Mouse (Mus musculus) midbrain, embryonic 11.5 days (tissue): ENCODE measurements at regions not wholly inside any gene's neighbourhood (a gene's known extent, or its start where the extent isn't known, plus 50 kb on each side); places are given as distances from the start of the nearest gene placed in this dataset.

Experiments used
- ATAC-seq: fragments of 200-750 bp; cut with Nextera tagmentation; 2 replicates; pipeline ENCODE4 v1.8.0; 2017; ENCODE audit warnings: moderate TSS enrichment, moderate library complexity; ENCODE audit not compliant: low FRiP score
- DNase-seq: peaks from one replicate; pipeline ENCODE4 v3.0.0; 2015; ENCODE audit warnings: low spot score; ENCODE audit errors: missing footprints
- H3K27ac ChIP-seq: fragments of 300-500 bp; sonication (generic); 2 replicates; pipeline ENCODE4 v1.5.1; 2014; ENCODE audit warnings: low read depth, low read length
- H3K27me3 ChIP-seq: fragments of 300-500 bp; sonication (generic); 2 replicates; pipeline ENCODE4 v1.6.1; 2014; ENCODE audit warnings: mild to moderate bottlenecking, low read length, moderate library complexity, mixed read lengths; ENCODE audit not compliant: control insufficient read depth, insufficient read depth
- H3K36me3 ChIP-seq: fragments of 300-500 bp; sonication (generic); 2 replicates; pipeline ENCODE4 v1.6.1; 2014; ENCODE audit warnings: mild to moderate bottlenecking, low read length, moderate library complexity, mixed read lengths; ENCODE audit not compliant: control insufficient read depth, insufficient read depth
- H3K4me1 ChIP-seq: fragments of 300-500 bp; sonication (generic); 2 replicates; pipeline ENCODE4 v1.6.1; 2014; ENCODE audit warnings: low read length; ENCODE audit not compliant: control insufficient read depth, insufficient read depth
- H3K4me2 ChIP-seq: fragments of 300-500 bp; sonication (generic); 2 replicates; pipeline ENCODE4 v1.6.1; 2014; ENCODE audit warnings: mild to moderate bottlenecking, moderate library complexity
- H3K4me3 ChIP-seq: fragments of 300-500 bp; sonication (generic); 2 replicates; pipeline ENCODE4 v1.5.1; 2014; ENCODE audit warnings: low read depth, low read length
- H3K9ac ChIP-seq: fragments of 300-500 bp; sonication (generic); 2 replicates; pipeline ENCODE4 v1.6.1; 2014; ENCODE audit warnings: low read length
- H3K9me3 ChIP-seq: fragments of 300-500 bp; sonication (generic); 2 replicates; pipeline ENCODE4 v1.6.1; 2016; ENCODE audit warnings: low read length; ENCODE audit not compliant: control insufficient read depth
- WGBS: fragments of 180-500 bp; shearing (Covaris S2); extraction: QIAGEN DNeasy Blood & Tissue Kit; methylation state at CpG from one replicate; pipeline ENCODE4 v1.1.7; 2014; 5-methylcytosine and 5-hydroxymethylcytosine counted together

GRCm38 (mm10) chr4:81005507-81006328 is 95.3 kb downstream of the Lurap1l start:
- ATAC-seq (no peak), DNase-seq (no peak)
- no peak overlapping the region for H3K9ac ChIP-seq

GRCm38 (mm10) chr4:81006546-81006945 is 96.1 kb downstream of the Lurap1l start:
- no peaks in the 10 kb centered on the region for H3K36me3 ChIP-seq
- 96% methylated on average over 1 of the region's 1 CpGs for WGBS

More at GRCm38 (mm10) chr4:81005507-81006328, 95.3 kb downstream of the Lurap1l start:
- Histone ChIP-seq H3K36me3 (no peaks in the 10 kb centered on the region), H3K4me1 (no peaks in the 10 kb centered on the region), H3K4me2 (no peak overlapping the region), H3K27me3 (no peaks in the 10 kb centered on the region), H3K27ac (no peak overlapping the region), H3K4me3 (no peak overlapping the region), H3K9me3 (no peaks in the 10 kb centered on the region; the same call in 1 of the 2 replicates)
- WGBS: 69% methylated on average over 7 of the region's 7 CpGs

GRCm38 (mm10) chr4:81021850-81022249 is 111.4 kb downstream of the Lurap1l start:
- H3K27ac ChIP-seq: no peak overlapping the region
- DNase-seq (no peak), ATAC-seq (no peak)
- no peak overlapping the region for H3K4me3 ChIP-seq
- H3K36me3 ChIP-seq: no peaks in the 10 kb centered on the region
- no peaks in the 10 kb centered on the region for H3K9me3 ChIP-seq
- no peak overlapping the region for H3K4me2 ChIP-seq
- no peaks in the 10 kb centered on the region for H3K4me1 ChIP-seq
- H3K9ac ChIP-seq: no peak overlapping the region
- H3K27me3 ChIP-seq: no peaks in the 10 kb centered on the region
- WGBS: 53% methylated on average over 2 of the region's 2 CpGs

More at GRCm38 (mm10) chr4:81006546-81006945, 96.1 kb downstream of the Lurap1l start:
- H3K9me3 ChIP-seq: no peaks in the 10 kb centered on the region
- H3K4me1 ChIP-seq: no peaks in the 10 kb centered on the region
- no peak overlapping the region for H3K4me2 ChIP-seq
- no peak for DNase-seq
- no peak overlapping the region for H3K27ac ChIP-seq
- H3K4me3 ChIP-seq: no peak overlapping the region
- no peak overlapping the region for H3K9ac ChIP-seq
- ATAC-seq: no peak
- H3K27me3 ChIP-seq: no peaks in the 10 kb centered on the region

- Histone ChIP-seq H3K27ac (no peak overlapping the region), H3K4me3 (no peak overlapping the region), H3K4me2 (no peak overlapping the region), H3K27me3 (no peaks in the 10 kb centered on the region), H3K4me1 (no peaks in the 10 kb centered on the region), H3K36me3 (no peaks in the 10 kb centered on the region), H3K9ac (no peak overlapping the region), H3K9me3 (no peaks in the 10 kb centered on the region)
- no peak for DNase-seq
- WGBS: 80% methylated on average over 14 of the region's 14 CpGs
- no peak for ATAC-seq
Observed at GRCm38 (mm10) chr4:81023436-81023983, 113.1 kb downstream of the Lurap1l start.

- H3K27me3 ChIP-seq: no peaks in the 10 kb centered on the region
- no peak overlapping the region for H3K9ac ChIP-seq
- H3K36me3 ChIP-seq: no peaks in the 10 kb centered on the region
- ATAC-seq (no peak), DNase-seq (no peak)
- no peak overlapping the region for H3K4me3 ChIP-seq
- H3K4me2 ChIP-seq: no peak overlapping the region
- 92% methylated on average over 1 of the region's 1 CpGs for WGBS
- H3K27ac ChIP-seq: no peak overlapping the region
- H3K9me3 ChIP-seq: no peaks in the 10 kb centered on the region
- H3K4me1 ChIP-seq: no peaks in the 10 kb centered on the region
Observed at GRCm38 (mm10) chr4:81027558-81027957, 117.1 kb downstream of the Lurap1l start.

DNA sequence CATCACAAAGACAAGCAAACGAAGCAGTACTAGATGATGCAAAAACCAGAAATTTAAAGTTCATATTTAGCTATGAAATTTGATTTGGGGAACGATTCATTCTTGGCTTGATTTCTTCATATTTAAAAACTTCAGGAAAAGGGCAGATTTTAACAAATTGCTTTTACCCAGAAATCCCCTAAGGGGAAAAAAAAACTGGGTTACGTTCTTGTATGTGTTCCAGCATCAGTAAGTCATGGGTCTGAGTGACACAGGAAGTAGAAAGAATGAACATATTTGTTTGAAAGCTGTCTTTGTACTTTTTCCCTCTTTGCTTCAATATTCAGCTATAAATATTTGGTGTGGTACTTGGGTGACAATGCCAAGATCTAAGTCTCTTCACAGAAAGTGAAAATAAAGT is 120.2 kb downstream of the Lurap1l start:
- H3K4me3 ChIP-seq: no peak overlapping the region
- no peak overlapping the region for H3K27ac ChIP-seq
- no peaks in the 10 kb centered on the region for H3K27me3 ChIP-seq
- H3K4me2 ChIP-seq: no peak overlapping the region
- no peak overlapping the region for H3K9ac ChIP-seq
- DNase-seq (no peak), ATAC-seq (no peak)
- WGBS: 80% methylated on average over 3 of the region's 3 CpGs
- no peaks in the 10 kb centered on the region for H3K9me3 ChIP-seq
- no peaks in the 10 kb centered on the region for H3K4me1 ChIP-seq
- H3K36me3 ChIP-seq: no peaks in the 10 kb centered on the region

- no peak overlapping the region for H3K9ac ChIP-seq
- no peak overlapping the region for H3K27ac ChIP-seq
- H3K9me3 ChIP-seq: no peaks in the 10 kb centered on the region
- H3K4me2 ChIP-seq: no peak overlapping the region
- no peak for DNase-seq
- no peak for ATAC-seq
- H3K36me3 ChIP-seq: no peaks in the 10 kb centered on the region
- no peaks in the 10 kb centered on the region for H3K4me1 ChIP-seq
- H3K27me3 ChIP-seq: no peaks in the 10 kb centered on the region
- H3K4me3 ChIP-seq: no peak overlapping the region
Observed at GRCm38 (mm10) chr4:81037336-81037902, 127.0 kb downstream of the Lurap1l start.

- no peak overlapping the region for H3K4me2 ChIP-seq
- no peaks in the 10 kb centered on the region for H3K4me1 ChIP-seq
- no peaks in the 10 kb centered on the region for H3K27me3 ChIP-seq
- H3K9ac ChIP-seq: no peak overlapping the region
- H3K9me3 ChIP-seq: no peaks in the 10 kb centered on the region
- no peak for DNase-seq
- no peak overlapping the region for H3K27ac ChIP-seq
- H3K4me3 ChIP-seq: no peak overlapping the region
- no peak for ATAC-seq
- H3K36me3 ChIP-seq: no peaks in the 10 kb centered on the region
- 93% methylated on average over 1 of the region's 1 CpGs for WGBS
Observed at GRCm38 (mm10) chr4:81058227-81058626, 147.8 kb downstream of the Lurap1l start.

DNA sequence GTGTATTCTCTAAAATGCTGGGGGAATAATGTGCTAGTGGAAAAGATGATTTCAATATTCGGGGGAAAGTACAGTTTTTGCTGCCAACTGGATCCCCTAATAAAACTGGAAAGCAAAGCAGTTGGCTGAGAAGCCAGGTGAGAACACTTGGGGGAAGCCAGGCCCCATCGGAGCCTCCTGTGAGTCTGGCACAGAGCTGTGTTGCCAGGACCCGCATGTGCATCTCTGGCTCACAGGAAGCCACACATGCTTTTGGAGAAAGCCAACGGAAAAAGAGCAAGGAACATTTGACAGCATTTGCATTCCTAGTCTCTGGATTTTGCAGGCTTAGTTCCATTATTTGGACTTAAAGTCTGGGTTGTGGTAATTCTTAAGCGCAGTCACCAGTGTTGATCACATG is 148.4 kb downstream of the Lurap1l start:
- no peak overlapping the region for H3K9ac ChIP-seq
- no peak overlapping the region for H3K4me2 ChIP-seq
- no peak for DNase-seq
- no peak overlapping the region for H3K4me3 ChIP-seq
- H3K9me3 ChIP-seq: no peaks in the 10 kb centered on the region
- H3K27ac ChIP-seq: no peak overlapping the region
- ATAC-seq: no peak
- WGBS: 91% methylated on average over 5 of the region's 5 CpGs
- no peaks in the 10 kb centered on the region for H3K4me1 ChIP-seq
- no peaks in the 10 kb centered on the region for H3K27me3 ChIP-seq
- no peaks in the 10 kb centered on the region for H3K36me3 ChIP-seq
